Mouse (Mus musculus): Measurements from ENCODE around the gene Madcam1. TPM values are rescaled to one million over a fixed set of nuclear protein-coding genes. Genes with fewer than 3 reads are reported as not detected.
"Not testable (repeated sequence)": the region's sequence is repeated elsewhere in the genome, so short reads cannot be mapped to it uniquely, and the experiment has no call there.

The Madcam1 gene
- polyA plus RNA-seq, 1 experiment from 2014 or later = 0.90 TPM

DNA sequence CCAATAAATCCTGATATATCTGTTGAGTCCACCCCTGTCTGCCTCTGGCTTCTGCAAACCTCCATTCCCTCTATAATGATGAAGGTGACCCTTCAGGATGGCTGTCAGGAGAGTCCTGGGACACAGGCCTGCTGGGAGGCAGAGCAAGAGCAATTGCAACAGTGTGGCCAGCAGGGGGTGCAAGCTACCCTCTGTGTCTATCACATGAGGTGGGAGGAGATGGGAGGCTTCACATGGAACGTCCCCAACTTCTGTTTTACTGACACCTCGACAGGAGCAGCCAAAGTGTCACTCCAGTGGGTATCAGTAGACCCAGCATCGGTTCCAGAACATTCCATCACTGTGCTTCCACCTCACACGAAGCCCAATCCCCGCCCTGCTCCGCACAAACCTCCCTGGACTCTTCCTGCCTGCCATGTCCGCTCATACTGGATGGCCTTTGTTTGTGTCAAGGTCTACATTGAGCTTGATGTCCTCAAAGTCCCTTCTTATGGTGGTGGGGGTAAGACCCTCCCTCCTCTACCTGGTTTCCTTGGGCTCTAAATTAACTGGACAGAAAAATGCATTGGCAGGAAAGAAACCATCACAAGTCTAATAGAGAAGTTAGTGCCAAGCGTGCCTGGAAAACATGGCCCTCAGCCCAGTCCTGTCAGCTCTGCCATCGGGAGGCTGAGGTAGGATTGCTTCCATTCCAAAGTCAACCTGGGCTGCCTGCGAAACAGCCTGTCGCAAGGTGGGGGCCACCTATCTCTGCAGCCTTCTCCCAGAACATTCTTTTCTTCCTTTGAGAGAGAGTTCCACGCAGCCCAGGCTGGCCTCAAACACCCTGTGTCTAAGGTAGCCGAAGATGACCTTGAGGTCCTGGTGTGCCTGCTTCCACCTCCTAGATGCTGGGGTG, 31.1 kb downstream of the Madcam1 start:
- H3K27ac ChIP-seq = no peak overlapping the region
- no peaks in the 10 kb centered on the region for H3K27me3 ChIP-seq
- ATAC-seq = 0 out of 2 replicates have a peak, but pooled peaks have one; percentile 24
- H3K9ac ChIP-seq (replicated peaks) = 0 out of 2 replicates have a peak overlapping the region, but pooled peaks have one; percentile 5
- no peaks in the 10 kb centered on the region for H3K9me3 ChIP-seq
- no peaks in the 10 kb centered on the region for H3K36me3 ChIP-seq
- H3K4me1 ChIP-seq (replicated peaks) = no peaks in the 10 kb centered on the region; the same call in 1 of the 2 replicates
- H3K4me2 ChIP-seq (replicated peaks) = no peak overlapping the region
- no peak overlapping the region for H3K4me3 ChIP-seq (replicated peaks)
- WGBS = 70% methylated on average over 13 of the region's 13 CpGs

DNA sequence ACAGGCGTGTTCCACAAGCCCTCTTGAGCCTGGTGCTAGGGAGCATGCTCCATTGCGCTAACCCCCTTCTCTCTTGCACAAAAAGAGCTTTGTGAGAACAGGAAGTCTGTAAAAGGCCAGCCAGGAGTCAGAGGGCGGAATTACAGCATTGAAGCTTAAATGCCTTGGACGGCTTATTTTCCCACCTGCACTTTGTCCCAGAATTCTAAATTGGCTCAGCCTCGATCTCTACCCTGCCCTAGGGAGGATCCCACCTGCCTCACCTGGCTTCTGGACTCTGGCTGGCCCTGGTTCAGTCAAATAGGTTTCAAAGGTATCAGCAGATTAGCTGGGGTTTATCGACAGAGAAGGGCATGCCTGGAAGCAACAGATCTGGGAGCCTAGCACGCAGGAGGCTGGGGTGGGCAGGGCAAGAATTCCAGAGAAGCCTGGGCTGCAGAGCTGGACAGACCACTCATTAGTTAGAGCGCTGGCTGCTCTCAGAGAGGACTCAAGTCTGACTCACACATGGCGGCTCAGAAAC, 31.8 kb downstream of the Madcam1 start:
- Histone ChIP-seq H3K9me3 (no peaks in the 10 kb centered on the region), H3K27me3 (no peaks in the 10 kb centered on the region), H3K9ac (replicated peaks) (0 out of 2 replicates have a peak overlapping the region, but pooled peaks have one; percentile 5), H3K36me3 (no peaks in the 10 kb centered on the region), H3K27ac (no peak overlapping the region), H3K4me1 (replicated peaks) (no peaks in the 10 kb centered on the region; the same call in 1 of the 2 replicates), H3K4me3 (replicated peaks) (no peak overlapping the region), H3K4me2 (replicated peaks) (no peak overlapping the region)
- 82% methylated on average over 9 of the region's 9 CpGs for WGBS
- no peak for ATAC-seq

DNA sequence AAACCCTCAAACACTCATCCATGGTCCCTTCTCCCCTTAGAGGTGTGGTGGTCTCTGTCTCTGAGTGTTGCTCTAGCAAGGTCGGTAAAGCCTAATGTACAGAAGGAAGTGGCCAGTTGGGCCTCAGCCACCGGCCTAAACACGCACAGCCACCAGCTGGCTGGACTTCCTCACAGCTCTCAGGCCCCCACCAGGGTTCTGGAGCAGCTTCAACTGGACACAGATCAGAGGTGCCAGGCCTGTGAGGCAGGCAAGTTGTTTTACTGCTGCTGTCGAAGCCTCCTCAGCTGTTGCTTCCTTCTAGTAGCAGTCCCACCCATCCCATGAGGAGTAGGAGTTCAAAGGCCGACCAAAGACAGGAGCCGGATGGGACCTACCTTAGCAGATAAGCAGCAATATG, 33.6 kb downstream of the Madcam1 start:
- no peaks in the 10 kb centered on the region for H3K36me3 ChIP-seq
- H3K9ac ChIP-seq (replicated peaks) = no peak overlapping the region
- ATAC-seq = no peak
- H3K4me1 ChIP-seq (replicated peaks) = no peaks in the 10 kb centered on the region; the same call in 1 of the 2 replicates
- no peak overlapping the region for H3K4me3 ChIP-seq (replicated peaks)
- no peak overlapping the region for H3K4me2 ChIP-seq (replicated peaks)
- H3K9me3 ChIP-seq = no peaks in the 10 kb centered on the region
- WGBS = 80% methylated on average over 6 of the region's 6 CpGs
- H3K27ac ChIP-seq = no peak overlapping the region
- H3K27me3 ChIP-seq = no peaks in the 10 kb centered on the region

DNA sequence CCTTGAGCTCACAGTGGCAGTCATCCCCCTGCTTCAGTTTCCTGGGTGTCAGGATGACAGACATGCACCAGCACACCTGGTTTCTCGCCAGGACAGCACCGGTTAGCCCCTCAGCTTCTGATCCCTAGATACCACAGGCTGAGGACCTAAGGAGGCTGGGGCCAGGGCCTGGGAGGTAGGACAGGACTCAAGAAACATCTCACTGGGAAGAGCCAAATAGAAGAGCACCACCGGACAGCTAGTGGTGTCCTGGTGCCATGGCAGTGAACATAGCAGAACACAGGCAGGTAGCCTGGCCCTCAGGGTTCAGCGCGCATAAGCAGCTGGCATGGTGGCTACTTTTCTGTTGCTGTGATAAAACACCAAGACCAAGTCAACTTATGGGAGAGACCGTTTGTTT, 34.1 kb downstream of the Madcam1 start:
- Histone ChIP-seq H3K9ac (replicated peaks) (no peak overlapping the region), H3K9me3 (no peaks in the 10 kb centered on the region), H3K4me1 (replicated peaks) (no peaks in the 10 kb centered on the region; the same call in 1 of the 2 replicates), H3K4me2 (replicated peaks) (no peak overlapping the region), H3K27ac (no peak overlapping the region), H3K36me3 (no peaks in the 10 kb centered on the region), H3K4me3 (replicated peaks) (no peak overlapping the region), H3K27me3 (no peaks in the 10 kb centered on the region)
- 93% methylated on average over 6 of the region's 6 CpGs for WGBS
- ATAC-seq = no peak

DNA sequence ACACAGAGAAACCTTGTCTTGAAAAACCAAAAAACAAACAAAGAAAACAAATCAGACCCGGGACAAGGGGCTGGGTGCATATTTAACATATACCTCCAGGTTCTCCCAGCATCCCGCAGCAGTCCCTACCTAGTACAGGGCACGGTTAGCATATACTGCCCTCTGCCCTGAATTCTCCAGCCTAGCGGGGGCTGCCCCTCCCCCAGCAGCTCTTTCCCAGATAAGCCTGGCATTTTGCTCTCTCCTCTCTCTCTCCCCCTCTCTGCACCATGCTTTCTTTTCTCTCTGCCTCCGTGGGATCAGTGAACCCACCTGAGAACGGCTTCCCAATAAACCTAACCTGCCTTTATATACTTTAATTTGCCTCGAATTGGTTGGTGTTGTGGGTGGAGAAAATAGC, 36.3 kb downstream of the Madcam1 start:
- no peak overlapping the region for H3K9ac ChIP-seq (replicated peaks)

DNA sequence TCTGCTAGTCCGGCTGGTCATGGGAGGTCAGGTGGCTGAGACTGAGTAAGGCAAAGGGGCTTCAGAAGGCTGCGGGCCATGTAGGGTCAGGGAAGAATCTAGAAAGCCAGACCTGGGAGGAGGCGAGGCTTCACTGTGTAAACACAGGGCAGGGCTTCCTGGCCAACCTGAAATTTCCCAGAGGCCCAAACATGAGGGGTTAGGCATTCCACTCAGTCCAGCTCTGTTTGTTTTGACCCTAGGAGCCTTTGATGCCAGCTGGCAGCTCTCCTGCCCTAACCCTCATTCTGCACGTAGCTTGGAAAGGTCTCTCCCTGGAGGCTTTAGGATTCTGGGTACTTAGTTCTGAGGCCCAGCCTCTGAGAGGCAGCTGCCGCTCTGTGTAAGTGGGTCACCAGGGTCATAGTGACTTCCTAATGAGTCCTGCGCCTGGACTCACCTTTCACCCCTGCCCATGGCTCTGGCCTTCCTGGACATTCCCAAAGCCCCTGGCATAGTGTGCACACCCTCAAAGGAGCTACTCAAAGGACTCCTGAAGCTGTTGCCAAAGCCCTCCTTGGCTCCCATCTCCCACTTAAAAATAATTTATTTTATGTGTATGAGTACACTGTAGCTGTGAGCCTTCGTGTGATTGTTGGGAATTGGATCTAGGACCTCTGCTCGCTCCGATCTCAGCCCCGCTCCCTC, 37.2 kb downstream of the Madcam1 start:
- 0 out of 2 replicates have a peak overlapping the region, but pooled peaks have one; percentile 2 for H3K27ac ChIP-seq

More for the DNA sequence above, 36.3 kb downstream of the Madcam1 start:
- WGBS = 45% methylated on average over 7 of the region's 7 CpGs
- Histone ChIP-seq H3K27ac (0 out of 2 replicates have a peak overlapping the region, but pooled peaks have one; percentile 2), H3K4me2 (replicated peaks) (no peak overlapping the region), H3K36me3 (no peaks in the 10 kb centered on the region), H3K4me1 (replicated peaks) (peaks cover 9% of the 10 kb centered on the region), H3K9me3 (no peaks in the 10 kb centered on the region), H3K4me3 (replicated peaks) (no peak overlapping the region), H3K27me3 (no peaks in the 10 kb centered on the region)
- no peak for ATAC-seq

DNA sequence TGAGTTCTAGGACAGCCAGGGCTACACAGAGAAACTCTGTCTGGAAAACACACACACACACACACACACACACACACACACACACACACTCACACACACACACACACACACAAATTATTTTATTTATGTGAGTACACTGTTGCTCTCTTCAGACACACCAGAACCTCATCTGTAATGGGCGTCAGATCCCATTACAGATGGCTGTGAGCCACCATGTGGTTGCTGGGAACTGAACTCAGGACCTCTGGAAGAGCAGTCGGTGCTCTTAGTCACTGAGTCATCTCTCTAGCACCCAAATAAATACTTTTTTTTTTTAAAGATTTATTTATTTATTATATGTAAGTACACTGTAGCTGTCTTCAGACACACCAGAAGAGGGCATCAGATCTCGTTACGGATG, 38.6 kb downstream of the Madcam1 start:
- H3K9me3 ChIP-seq; H3K27ac ChIP-seq; H3K36me3 ChIP-seq; H3K27me3 ChIP-seq; H3K9ac ChIP-seq (replicated peaks); H3K4me3 ChIP-seq (replicated peaks); H3K4me2 ChIP-seq (replicated peaks); ATAC-seq: not testable (repeated sequence)
- H3K4me1 ChIP-seq (replicated peaks) = peaks cover 32% of the 10 kb centered on the region
- 89% methylated on average over 4 of the region's 4 CpGs for WGBS

More for the DNA sequence above, 37.2 kb downstream of the Madcam1 start:
- Histone ChIP-seq H3K9ac (replicated peaks) (0 out of 2 replicates have a peak overlapping the region, but pooled peaks have one; percentile 20), H3K4me3 (replicated peaks) (no peak overlapping the region), H3K36me3 (no peaks in the 10 kb centered on the region), H3K9me3 (no peaks in the 10 kb centered on the region), H3K27me3 (no peaks in the 10 kb centered on the region), H3K4me2 (replicated peaks) (no peak overlapping the region), H3K4me1 (replicated peaks) (peaks cover 18% of the 10 kb centered on the region)
- ATAC-seq = no peak
- 72% methylated on average over 10 of the region's 10 CpGs for WGBS

DNA sequence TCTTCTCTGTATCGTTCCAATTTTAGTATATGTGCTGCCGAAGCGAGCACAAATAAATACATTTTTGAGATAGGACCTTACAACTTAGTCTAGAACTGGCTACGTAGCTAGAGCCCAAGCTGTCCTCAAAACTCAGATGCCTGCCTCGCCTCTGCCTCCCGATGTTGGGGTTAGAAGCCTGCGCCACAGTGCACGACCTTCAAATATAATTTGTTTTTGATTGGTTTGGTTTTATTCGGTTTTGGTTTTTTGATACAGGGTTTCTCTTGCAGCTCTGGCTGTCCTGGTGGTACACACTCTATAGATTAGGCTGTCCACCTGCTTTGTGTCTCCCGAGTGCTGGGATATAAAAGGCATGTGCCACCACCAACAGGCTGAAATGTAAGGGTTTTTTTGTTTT, 39.2 kb downstream of the Madcam1 start:
- Histone ChIP-seq H3K9me3 (no peaks in the 10 kb centered on the region), H3K9ac (replicated peaks) (peak overlapping the region; percentile 36; the same call in 1 of the 2 replicates), H3K4me3 (replicated peaks) (peak overlapping the region; percentile 72), H3K27me3 (no peaks in the 10 kb centered on the region), H3K4me2 (replicated peaks) (peak overlapping the region; percentile 98), H3K27ac (peak overlapping the region; percentile 81), H3K4me1 (replicated peaks) (peaks cover 33% of the 10 kb centered on the region), H3K36me3 (peaks cover 3% of the 10 kb centered on the region)
- no peak; the same call in 1 of the 2 replicates for ATAC-seq
- WGBS = 73% methylated on average over 10 of the region's 10 CpGs

DNA sequence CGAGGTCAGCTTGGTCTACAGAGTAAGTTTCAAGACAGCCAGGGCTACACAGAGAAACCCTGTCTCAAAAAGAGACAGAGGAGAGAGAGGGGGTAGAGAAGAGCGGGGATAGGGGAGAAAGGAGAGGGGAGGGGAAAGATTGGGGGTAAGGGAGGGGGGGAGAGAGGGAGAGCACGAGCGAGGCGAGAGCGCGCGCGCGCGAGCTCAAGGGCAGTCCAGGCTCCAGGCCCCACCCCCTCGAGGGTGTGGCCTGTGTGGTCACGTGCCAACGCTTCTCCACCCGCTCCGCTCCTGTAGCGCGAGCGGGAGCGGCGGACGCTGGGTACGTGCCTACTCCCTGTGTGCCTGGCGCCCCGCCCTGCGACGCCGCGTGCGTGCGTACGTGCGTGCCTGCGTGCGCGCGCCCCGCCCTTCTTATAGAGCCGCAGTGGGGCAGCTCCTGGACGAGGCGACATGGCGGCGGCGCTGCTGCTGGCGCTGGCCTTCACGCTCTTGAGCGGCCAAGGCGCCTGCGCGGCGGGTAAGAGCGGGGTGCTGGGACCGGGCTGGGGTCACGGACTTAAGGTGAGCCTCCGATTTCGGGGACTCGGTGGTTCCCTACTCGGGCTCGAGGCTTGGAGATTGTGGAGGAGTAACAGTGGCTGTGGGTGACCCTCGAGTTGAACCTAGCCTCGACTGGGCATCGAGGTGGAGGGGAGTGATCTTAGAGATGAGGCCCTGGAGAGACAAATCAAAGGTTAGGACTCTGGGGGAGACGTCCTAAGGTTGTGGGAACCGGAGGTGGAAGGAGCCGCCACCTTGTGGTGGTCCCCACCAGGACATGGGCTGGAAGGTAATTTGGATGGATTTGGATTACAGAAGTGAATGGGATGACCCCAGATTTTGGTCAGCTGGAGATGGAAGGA, 40.0 kb downstream of the Madcam1 start, which contains the start of gene Bsg:
Gene Bsg (plus strand): TSS at position 427 of the 905 bp plus-strand sequence.
- peak; percentile 97 for ATAC-seq
- Histone ChIP-seq H3K4me3 (replicated peaks) (peak within 1 kb of the TSS; percentile 72), H3K9me3 (no peaks in the 10 kb centered on the region), H3K36me3 (peaks cover 11% of the 10 kb centered on the region), H3K4me2 (replicated peaks) (peak within 1 kb of the TSS; percentile 98), H3K27me3 (no peaks in the 10 kb centered on the region), H3K27ac (peak within 1 kb of the TSS; percentile 81), H3K4me1 (replicated peaks) (peaks cover 35% of the 10 kb centered on the region), H3K9ac (replicated peaks) (peak within 1 kb of the TSS; percentile 87)
- under 1% methylated on average over 63 of the region's 65 CpGs for WGBS

DNA sequence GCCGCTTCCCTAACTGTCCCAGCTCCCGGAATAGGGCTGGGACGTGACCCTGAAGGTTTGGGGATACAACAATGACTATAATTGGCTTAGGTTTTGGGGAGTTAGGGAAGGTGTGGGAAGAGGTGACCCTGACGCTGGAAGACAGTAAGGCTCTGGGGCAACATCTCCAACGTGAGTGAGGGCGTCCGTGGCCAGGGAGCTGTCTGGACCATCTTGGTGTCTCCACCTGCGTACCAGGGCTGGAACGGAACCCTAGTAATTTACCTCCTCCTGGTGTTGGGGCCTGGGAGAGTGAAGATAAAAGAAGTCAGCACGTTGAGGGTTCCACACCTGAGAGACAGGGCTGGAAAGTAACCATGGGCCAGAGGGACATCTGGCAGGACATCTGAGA, 40.6 kb downstream of the Madcam1 start:
- H3K9me3 ChIP-seq = no peaks in the 10 kb centered on the region
- H3K36me3 ChIP-seq = peaks cover 17% of the 10 kb centered on the region
- peak overlapping the region; percentile 87 for H3K9ac ChIP-seq (replicated peaks)
- peak overlapping the region; percentile 81 for H3K27ac ChIP-seq
- H3K4me1 ChIP-seq (replicated peaks) = peaks cover 35% of the 10 kb centered on the region
- H3K4me2 ChIP-seq (replicated peaks) = peak overlapping the region; percentile 98
- peak; percentile 1 for ATAC-seq
- H3K4me3 ChIP-seq (replicated peaks) = peak overlapping the region; percentile 72
- no peaks in the 10 kb centered on the region for H3K27me3 ChIP-seq
- WGBS = 8% methylated on average over 10 of the region's 10 CpGs

DNA sequence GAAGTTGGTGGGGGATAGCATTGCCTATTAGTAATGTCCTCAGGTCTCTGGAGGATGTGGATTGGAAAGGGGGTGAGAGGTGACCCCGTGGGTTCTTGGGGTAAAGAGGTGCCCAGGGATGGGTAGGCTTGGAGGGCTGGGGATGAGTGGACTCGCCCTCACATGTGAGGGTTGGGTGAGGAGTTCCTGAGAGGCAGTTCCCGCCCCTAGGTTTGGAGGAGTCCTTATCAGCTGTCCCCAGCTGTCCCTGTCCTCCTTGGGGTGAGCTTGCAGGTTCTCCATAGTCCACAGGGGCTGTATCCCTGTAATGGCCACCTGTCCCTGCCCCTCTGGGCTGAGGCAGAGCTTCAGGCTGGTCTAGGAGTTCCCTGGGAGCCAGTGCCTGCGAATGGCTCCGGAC, 41.6 kb downstream of the Madcam1 start:
- peaks cover 35% of the 10 kb centered on the region for H3K4me1 ChIP-seq (replicated peaks)
- 80% methylated on average over 5 of the region's 5 CpGs for WGBS

More for the DNA sequence above, 41.6 kb downstream of the Madcam1 start:
- Histone ChIP-seq H3K27ac (no peak overlapping the region), H3K27me3 (no peaks in the 10 kb centered on the region), H3K9me3 (no peaks in the 10 kb centered on the region), H3K36me3 (peaks cover 27% of the 10 kb centered on the region), H3K9ac (replicated peaks) (peak overlapping the region; percentile 87), H3K4me2 (replicated peaks) (peak overlapping the region; percentile 98), H3K4me3 (replicated peaks) (peak overlapping the region; percentile 72)
- ATAC-seq = no peak

All from midbrain, embryonic 13.5 days (tissue).